Mouse (Mus musculus) embryo, embryonic 10.5 days (tissue): Measurements from ENCODE around the gene Nsg2.
A peak's percentile ranks its signal among the peaks of the same experiment; 100 is the strongest.

Source experiments
- DNase-seq: peaks from one replicate; pipeline ENCODE4 v3.0.0-alpha.2; 2015; ENCODE audit warnings: low spot score

The Nsg2 gene

DNA sequence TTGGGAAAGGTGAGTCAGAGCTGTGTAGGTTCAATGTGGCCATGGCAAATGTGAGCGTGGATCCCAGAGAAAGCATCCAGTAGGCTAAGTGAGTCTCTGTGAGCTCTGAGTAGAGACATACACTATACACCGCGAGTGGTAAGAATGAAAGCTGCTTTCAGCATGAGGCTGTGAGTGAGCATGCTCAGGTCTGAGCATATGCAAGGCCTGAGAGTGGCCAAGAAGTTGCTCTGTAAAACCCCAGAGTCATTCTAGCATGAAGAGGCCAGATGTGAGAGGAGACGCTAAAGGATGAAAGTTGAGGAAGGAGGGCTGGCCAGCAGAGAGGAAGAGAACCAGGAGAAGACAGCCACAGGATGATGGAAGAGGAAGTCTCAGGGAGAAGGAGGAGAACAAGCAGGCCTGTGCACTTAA lies 12.8 kb downstream of the Nsg2 start:
- no peak for DNase-seq

DNA sequence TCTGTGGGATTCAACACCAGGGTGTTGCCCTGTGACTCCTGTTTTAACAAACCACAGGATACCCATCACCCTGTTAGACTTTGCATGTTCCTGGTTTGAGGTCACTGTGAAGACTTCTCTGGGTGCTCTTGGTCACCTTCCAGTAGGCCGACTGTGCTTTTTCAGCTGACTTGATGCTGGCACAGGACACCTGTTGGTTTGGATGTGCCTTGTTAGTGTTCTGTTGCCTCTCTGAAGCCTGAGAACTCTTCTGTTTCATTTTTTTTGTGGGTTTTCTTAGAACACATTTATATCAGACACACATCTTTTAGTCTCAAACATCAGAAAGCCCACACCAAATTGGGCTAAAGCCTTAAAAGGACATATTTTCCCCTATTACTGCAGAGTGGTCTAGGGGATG lies 13.3 kb downstream of the Nsg2 start:
- no peak for DNase-seq

DNA sequence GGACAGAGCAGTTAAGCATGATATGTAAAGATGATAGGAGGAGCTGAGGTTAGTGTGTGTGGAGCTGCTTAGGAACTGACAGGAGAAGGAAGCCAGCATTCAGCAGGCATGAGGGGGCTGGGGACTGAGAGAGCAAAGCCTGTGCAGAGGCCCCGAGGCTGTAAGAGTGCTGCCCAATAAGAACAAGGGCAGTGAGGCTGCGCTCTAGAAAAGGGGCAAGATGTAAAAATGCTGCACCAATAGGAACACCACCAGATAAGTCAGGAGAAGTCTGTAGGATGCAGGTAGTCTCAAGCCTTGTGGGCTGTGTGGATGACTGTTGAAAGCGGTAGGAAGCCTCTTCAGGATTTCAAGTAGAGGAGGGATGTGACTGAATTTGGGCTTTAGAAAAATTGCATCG lies 17.9 kb downstream of the Nsg2 start:
- peak; percentile 32 for DNase-seq

DNA sequence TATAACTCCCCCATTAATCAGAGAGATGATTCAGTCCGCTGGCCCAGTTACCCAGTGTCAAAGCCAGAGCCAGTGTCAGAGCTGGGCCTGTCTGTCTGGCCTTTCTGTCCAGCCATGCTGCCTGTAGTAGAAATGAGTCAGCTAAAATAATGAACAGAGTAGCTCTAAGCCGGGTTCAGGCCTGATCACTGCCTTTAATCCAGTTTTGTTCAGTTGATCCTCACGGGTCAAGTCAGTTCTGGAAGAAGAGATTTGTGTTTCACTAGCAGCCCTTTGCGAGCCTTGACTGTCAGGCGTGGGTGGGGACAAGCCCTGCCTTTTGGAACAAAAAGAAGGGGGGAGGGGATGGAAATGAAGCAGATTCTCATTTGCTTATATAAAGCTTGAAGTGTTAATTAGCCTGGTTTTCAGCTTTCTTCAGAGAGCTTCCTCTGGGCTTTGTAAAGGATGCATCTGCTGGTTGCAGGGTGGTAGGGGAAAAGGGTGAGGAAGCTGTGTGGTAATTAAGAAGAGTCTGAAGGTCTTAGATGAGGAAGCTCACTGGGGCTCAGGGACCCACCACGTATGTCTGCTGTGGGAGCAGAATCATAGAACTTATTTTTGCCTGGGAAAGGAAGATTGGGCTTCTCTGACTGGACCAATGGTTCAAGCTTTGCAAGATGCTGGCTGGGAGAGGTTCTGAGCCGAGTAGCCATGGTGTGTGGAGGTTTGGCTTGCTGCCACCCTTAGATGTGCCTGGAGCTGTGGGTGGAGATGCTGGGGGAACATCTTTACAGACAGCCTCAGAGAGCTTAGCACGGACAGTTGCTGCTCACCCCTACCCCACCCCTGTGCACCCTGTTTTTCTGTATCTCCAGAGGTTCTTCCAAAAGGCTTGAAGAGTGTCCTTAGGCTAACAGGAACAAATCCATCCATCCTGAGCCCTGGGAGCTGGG lies 20.0 kb downstream of the Nsg2 start:
- DNase-seq: no peak

DNA sequence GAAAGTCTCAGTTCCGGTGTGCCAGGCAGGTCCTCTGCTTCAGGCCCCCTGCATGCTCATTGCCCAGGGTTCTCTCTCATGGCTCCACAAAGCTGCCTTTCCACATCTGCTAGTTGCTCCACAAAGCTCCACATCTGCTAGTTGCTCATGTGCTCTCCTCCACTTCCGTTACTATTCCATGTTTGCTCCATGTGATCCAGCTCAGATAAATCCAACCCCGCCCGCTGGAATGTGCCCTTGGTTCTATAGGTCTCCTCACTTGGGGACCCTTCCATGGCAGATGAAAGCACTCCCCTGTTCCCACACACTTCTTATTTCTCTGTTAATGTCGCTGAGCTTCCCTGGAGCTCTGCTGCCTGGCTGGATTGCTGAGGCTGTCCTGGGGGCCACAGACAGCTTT lies 26.4 kb downstream of the Nsg2 start:
- no peak for DNase-seq

DNA sequence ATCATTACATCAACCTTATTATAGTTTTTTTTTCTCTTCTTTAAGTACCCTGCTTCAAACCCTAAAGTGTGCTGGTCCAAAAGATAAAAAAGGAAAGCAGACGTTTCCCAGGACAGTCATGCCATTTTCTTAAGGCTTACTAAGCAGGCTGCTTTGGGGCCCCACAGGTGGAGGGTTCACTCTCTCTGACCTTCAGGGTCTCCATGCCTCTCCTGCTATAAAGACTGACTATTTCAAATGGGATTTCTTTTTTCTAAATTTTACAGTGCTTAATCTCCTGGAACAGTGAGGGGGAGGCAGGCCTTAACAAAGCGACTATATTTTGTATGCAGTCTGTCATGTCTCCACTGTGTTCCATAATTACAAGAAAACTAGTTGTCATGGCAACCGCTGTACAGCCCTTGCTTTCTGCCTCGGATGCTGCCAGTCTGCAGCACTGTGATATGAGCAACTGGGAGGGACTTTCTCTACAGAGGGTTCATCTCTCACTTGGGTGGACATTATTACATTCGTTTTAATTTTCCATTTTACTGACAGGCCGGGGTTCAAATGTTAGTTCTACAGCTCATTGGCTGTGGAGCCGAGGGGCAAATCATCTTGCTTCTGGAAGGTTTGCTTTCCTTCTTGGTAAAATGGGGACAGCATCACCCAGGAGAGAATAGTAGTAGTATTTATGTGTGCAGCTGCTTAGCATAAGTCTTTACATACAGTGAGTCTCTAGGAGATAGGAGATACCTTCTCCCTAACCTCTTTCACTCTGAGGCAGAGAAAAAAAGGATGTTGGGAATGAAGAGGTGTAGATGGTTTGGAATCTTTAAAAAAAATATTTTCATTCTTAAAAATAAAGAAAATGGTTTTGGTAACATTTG lies 27.4 kb downstream of the Nsg2 start:
- peak; percentile 47 for DNase-seq

DNA sequence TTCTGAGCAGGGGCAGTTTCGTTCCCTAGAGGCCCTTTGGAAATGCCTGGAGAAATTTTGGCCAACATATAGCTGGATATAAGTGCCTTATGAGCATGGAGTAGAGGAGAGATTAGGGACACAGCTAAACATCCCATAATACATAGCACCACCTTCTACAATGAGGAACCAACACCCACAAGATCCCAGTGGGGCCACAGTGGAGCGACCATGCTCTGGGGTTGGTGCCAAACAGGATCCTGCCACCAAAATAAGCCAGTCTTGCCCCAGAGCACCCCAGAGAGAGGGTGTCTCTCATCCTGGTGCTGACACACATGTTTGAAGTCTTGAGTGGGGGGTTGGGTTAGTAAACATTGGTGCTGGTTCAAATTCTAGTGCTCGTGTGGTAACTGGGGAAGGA lies 28.3 kb downstream of the Nsg2 start:
- no peak for DNase-seq

DNA sequence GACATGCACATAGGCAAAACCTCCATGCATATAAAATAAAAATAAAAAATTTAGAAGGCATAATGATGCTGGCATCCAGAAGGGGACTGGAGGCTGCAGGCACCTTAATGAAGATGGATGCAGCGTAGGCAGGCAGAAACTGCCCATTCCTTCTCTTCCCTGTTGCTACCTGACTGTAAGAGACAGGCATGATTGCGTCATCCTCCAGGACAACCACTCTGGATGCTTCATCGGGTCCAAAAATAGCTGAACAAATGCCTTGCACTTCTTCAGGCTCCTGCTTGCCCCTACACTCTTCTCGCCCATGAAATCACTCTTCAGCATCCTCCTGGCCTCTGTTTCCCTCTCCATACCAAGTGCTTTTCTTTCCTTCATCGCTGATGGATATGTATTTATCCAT lies 29.1 kb downstream of the Nsg2 start:
- no peak for DNase-seq

DNA sequence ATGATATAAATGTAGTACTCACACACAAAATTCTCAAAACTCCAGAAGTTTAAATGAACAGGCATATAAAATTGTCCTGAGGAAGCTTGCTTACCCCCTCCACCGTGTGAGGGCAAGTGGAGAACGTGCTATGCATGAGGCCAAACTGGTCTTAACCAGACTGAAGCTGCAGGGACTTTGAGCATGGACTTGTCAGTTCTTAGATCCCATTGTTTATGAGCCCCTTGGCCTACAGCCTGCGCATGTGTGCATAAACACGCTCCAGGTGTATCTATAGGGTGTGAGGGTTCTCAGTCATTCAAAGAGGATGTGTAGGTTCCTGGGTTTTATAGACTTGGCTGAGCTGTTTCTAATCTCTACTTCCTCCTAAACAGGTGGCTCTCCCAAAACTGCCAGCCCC lies 31.1 kb downstream of the Nsg2 start:
- DNase-seq: no peak

DNA sequence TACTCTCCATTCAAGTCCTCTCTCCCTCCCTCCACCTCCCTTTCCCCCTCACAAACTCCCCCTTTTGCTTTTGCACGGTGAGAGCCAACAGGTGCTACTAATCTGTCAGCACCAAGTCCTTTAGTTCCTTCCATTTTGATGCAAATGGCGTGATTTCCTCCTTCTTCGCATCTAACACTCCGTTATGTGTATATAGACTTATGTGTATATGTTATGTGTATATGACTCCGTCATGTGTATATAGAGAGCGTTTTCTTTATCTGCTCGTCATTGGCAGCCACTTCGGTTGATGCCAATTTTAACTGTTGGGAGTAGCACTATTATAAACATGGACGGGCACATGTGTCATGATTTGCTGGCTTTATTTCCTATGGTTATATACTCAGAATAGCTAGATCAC lies 31.8 kb downstream of the Nsg2 start:
- no peak for DNase-seq

DNA sequence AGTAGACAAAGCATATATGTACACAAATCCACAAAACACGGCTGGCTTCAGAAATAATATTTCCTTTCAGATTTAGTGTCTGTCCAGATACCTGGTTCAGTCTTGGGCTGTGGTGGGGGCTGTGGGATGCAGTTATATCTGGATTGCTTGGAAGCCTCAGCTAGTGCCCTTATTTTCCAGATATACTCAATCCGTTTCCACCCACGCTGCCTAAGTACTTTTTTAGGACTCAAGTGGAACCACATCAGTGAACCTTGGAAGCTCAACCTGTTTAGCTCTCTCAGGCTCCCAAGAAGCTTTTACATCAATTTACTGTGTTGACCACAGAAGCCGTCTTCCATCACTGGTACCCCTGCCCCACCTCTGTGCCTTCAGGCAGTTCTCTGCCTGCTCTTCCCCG lies 35.6 kb downstream of the Nsg2 start:
- no peak for DNase-seq

DNA sequence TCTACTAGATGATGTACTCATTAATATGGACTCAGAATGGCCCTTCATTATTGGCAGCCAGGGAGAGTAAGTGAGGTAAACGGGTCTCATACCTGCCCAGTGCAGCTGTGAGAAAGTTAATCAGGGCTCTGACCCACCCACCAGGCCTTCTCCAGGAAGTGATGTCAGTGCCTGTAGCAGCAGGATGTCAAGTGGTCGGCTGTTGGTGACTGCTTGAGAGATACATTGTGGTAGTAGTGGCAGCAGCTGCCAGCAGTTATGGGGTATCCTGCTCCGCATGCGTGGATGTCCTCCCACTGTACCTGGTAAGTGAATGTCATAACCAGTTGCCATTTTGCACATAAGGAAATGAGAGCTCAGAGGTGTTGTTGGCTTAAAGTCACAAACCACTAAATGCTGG lies 39.4 kb downstream of the Nsg2 start:
- no peak for DNase-seq

DNA sequence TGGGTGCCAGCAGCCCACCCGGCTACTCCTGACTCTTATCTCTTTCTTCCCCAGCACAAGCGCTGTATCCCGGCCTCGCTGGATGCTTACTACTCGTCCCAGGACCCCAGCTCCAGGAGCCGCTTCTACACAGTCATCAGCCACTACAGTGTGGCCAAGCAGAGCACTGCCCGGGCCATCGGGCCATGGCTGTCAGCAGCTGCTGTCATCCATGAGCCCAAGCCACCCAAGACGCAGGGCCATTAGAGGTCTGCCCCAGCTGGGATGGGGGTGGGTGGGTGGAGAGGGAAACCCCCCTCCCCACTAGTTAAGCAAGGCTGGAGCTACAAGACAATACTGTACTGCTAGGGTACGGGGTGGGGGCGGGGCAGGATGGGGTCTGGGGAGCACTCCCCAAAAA lies 57.1 kb downstream of the Nsg2 start:
- no peak for DNase-seq

DNA sequence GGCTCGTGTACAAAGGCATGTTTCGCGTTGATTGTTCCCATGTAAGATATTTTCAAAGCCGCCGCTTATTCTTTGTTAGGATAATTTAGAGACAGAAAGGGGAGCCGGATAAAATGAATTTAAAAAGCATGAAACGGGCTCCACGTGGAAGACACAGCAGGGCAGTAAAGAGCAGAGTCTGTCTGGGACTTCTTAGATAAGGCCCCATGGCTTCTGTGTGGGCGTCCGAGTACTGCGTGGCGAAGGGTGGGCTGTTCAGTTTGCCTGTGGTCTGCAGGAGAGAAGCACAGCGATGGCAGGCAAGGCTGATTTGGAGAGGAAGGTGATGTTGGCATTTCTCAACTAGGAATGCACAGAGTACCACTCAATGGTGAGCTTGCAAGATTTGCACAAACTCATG lies 57.6 kb downstream of the Nsg2 start:
- no peak for DNase-seq

DNA sequence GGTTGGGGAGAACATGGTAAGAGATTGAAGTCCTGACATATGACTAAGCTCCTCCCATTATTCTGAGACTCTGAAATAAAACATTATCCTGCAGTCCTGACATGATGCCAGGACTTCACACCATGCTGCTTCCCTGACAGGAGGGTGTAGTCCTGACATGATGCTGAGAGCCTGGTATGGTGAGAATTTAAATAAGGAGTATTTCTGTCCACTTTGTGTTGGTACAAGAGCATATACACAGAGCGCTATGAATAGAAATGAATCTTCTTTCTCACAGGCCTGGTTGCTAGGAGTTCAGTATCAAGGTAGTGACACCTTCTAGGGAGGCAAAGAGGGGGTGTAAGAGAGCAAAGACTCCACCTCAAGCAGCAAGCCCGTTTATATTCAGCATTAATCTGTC lies 60.8 kb downstream of the Nsg2 start:
- DNase-seq: no peak

DNA sequence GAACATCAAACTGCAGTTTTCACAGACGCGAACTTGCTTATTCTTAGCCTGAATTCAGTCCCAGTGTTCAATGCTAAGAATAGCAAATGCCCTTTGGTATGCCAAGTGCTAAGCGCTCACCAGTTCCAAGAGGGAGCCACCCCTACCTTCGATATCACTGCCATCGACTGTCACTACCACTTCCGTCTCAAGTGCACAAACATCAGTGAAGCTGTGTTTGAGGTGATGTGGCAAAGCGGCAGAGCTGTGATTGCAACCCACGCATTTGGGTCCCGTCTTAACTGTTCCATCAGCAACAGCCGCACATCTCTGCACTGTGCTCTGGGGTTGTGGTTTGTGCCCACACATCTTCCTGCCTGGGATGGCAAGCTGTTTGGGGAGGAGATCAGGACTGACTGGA lies 61.6 kb downstream of the Nsg2 start:
- no peak for DNase-seq

DNA sequence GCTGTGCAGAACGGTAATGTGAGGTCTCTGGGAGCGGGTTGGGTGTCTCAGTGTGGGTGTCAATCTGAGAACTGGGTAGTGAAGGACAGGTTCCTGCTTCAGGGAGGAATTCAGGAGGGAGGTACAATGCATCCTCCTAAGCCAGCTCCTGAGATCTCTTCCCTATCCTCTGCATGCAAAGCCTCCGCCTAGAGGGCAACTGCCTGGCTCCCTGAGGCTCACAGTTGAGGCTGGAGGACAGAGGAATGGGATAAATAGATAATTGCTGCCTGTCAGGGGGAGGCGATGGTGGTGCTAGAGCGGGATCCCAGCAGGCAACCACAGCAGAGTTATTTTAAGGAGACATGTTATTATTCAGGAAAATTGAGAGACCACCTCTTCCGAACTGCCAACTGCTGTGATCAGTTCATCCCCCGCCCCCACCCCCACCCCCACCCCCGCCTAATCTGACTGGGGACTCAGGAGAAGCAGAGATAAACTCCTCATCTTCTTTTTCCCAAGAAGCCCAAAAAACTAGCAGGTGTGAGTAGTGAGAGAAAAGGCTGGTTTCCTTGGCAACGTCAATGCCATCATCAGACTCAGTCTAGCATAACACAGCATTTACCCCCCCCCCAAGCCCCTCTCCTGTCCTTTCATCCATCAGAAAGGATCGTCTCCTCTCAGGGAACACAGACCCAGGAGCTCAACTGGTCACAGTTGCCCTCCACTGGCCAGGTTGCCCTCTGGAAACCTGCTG lies 63.7 kb downstream of the Nsg2 start:
- DNase-seq: peak; percentile 37

DNA sequence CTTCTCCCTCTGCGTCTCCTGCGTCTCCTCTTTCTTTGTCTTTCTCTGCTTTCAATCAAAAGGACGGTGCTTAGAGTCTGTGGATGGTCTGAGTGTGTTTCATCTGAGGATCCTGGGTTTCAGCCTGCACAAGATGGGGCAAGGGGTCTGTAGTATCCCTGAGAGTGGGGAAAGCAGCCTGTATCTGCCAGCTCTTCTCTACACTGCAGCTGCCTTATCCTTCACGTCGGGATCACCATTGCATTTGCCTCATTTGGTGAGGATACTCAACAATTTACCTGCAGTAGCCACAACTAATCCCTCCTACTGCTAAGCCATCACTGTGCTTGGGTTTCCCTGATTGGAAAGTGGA lies 64.2 kb downstream of the Nsg2 start:
- DNase-seq: no peak

DNA sequence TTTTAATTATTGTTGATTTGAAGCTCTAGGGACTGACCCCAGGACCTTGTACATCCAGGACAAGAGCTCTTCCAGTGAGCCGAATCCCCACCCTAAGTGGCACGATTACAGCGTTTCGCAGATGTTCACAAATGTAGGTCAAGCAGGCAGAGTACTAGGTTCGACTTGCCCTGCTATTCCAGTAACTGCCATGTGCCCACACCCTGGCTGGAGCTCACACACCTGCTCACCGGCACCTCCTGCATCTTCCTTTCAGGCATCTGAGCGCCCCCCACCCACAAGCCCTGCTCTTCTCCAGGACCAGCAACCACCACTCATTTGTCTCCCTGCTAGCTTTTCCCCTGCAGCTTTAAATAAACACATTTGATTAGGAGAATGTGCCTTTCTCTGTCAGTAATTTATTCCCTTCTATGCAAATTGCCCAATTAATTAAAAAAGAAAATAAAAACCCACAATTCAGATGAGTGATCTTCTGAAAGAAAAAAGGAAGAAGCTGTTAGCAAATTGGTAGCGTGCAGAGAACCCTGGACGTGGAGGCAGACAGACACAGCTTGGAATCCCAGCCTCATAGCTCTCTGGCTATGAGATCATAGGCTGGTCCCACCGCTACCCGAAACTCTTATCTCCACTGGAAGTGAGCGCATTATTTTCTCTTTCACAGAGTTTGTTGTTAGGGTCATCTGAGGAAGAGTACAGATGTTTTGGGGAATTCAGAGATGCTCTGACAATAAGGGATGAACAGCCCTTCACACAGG lies 68.7 kb downstream of the Nsg2 start:
- no peak for DNase-seq

DNA sequence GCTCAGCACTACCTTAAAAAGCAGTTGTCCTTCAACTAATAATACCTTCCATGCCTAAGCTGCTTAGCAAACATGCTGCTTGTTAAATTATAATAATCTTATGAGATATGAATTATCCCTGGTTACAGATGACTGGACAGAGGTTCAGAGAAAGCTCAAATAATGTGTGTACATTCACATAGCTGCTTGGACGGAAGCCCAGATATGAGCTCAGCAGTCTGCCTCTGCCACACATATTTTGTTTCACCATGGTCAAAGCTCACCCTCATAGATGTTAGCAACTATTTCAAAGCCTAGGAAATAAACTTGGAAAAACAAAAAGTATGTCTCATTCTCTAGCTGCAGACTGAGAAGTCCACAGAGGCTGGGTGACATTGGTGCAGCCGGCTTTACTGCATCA lies 74.9 kb downstream of the Nsg2 start:
- no peak for DNase-seq

DNA sequence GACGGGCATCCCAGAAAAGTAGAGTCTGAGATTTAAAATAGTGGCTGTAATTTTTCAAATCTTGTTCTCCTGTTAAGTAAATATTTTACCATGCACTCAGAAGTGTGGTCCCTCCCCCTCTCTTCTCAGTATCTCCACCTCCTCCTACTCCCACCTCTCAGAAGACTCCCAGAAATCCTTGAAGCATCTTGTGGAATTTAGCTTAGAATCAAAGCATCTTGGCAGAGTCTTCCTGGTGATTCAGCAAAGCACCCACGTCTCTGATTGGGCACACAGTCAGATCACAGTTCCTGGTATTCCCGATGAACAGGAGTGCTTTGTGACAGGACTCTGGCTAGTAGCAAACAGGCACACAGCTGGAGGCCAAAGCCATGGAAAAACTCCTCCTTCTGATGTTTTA lies 83.2 kb downstream of the Nsg2 start:
- DNase-seq: no peak

DNA sequence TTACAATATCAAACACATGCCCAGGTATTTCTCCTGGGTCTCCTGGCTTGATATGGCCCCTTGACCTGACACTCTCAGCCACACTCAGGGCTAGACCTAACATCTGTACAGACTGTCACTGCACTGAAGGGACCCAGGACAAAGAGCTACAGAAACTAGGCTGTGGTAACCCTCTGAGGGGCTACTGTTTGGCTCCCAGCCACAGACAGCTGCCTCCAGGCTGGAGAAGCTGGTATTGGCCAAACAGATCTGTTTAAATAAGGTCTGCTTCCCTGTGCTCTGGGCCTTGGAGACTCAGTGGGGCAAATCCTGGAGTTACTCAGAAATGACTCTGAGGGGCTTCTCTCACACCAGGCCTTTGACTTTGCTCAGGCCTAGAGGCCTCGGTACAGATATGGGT lies 86.3 kb downstream of the Nsg2 start:
- DNase-seq: no peak
